Mouse (Mus musculus) myocyte (in vitro differentiated cells): ENCODE measurements around the gene D17H6S53E. TPM values are rescaled to one million over a fixed set of nuclear protein-coding genes. Genes with fewer than 3 reads are reported as not detected.

Experiments used
- H3K27me3 ChIP-seq: one replicate; pipeline ENCODE4 v1.6.1; 2011; ENCODE audit not compliant: control insufficient read depth, insufficient read depth, insufficient read length
- H3K36me3 ChIP-seq: one replicate; pipeline ENCODE4 v1.6.1; 2011; ENCODE audit not compliant: control insufficient read depth, insufficient read depth
- H3K4me2 ChIP-seq: one replicate; pipeline ENCODE4 v1.6.1; 2011; ENCODE audit warnings: low read depth, control low read depth
- H3K4me3 ChIP-seq: one replicate; pipeline ENCODE4 v1.5.1; 2011; ENCODE audit warnings: mild to moderate bottlenecking, control low read depth, moderate library complexity
- H3K79me2 ChIP-seq: one replicate; pipeline ENCODE4 v1.6.1; 2011; ENCODE audit not compliant: control insufficient read depth, insufficient read depth
- H3ac ChIP-seq: one replicate; pipeline ENCODE4 v1.6.1; 2011; ENCODE audit not compliant: control insufficient read depth, insufficient read length
- CEBPB ChIP-seq: IDR thresholded peaks from 2 replicates; pipeline ENCODE4 v1.6.1; 2011; ENCODE audit warnings: mild to moderate bottlenecking, moderate library complexity; ENCODE audit not compliant: poor library complexity, insufficient read depth, severe bottlenecking
- E2F4 ChIP-seq: IDR thresholded peaks from one replicate; pipeline ENCODE4 v1.6.1; 2011; ENCODE audit warnings: mild to moderate bottlenecking, control low read depth, moderate library complexity; ENCODE audit not compliant: insufficient read depth
- MAX ChIP-seq: IDR thresholded peaks from one replicate; pipeline ENCODE4 v1.6.1; 2011; ENCODE audit warnings: low read depth, mild to moderate bottlenecking, control low read depth
- MYOD1 ChIP-seq, 3 experiments: IDR thresholded peaks; one replicate each; pipeline ENCODE4 v1.6.1; 2011; ENCODE audit warnings: control low read depth in 2 of 3, low read depth in 2 of 3, mild to moderate bottlenecking in 2 of 3, moderate library complexity in 1 of 3; ENCODE audit not compliant: insufficient read length in 2 of 3, control insufficient read depth in 1 of 3
- MYOG ChIP-seq, 3 experiments: IDR thresholded peaks; one replicate each; pipeline ENCODE4 v1.6.1; 2011; ENCODE audit warnings: control low read depth in 2 of 3, low read depth in 2 of 3, mild to moderate bottlenecking in 2 of 3; ENCODE audit not compliant: insufficient read length in 2 of 3, control insufficient read depth in 1 of 3, insufficient read depth in 1 of 3
- POLR2A ChIP-seq: IDR thresholded peaks from one replicate; pipeline ENCODE4 v1.6.1; 2011; ENCODE audit warnings: low read depth, mild to moderate bottlenecking, control low read depth, moderate library complexity; ENCODE audit not compliant: insufficient read length
- POLR2AphosphoS2 ChIP-seq: IDR thresholded peaks from one replicate; pipeline ENCODE4 v1.6.1; 2011; ENCODE audit warnings: low read depth, control low read depth; ENCODE audit not compliant: insufficient read length
- REST ChIP-seq: IDR thresholded peaks from one replicate; pipeline ENCODE4 v1.6.1; 2011; ENCODE audit warnings: mild to moderate bottlenecking, control low read depth, moderate library complexity; ENCODE audit not compliant: insufficient read depth, insufficient read length
- SRF ChIP-seq: IDR thresholded peaks from one replicate; pipeline ENCODE4 v1.6.1; 2011; ENCODE audit warnings: low read depth; ENCODE audit not compliant: control insufficient read depth, insufficient read length
- TCF12 ChIP-seq: IDR thresholded peaks from one replicate; pipeline ENCODE4 v1.6.1; 2011; ENCODE audit warnings: mild to moderate bottlenecking, control low read depth; ENCODE audit not compliant: poor library complexity, insufficient read depth, severe bottlenecking
- TCF3 ChIP-seq: IDR thresholded peaks from one replicate; pipeline ENCODE4 v1.6.1; 2011; ENCODE audit warnings: low read depth, control low read depth; ENCODE audit not compliant: insufficient read length
- USF1 ChIP-seq: IDR thresholded peaks from one replicate; pipeline ENCODE4 v1.6.1; 2011; ENCODE audit warnings: low read depth, mild to moderate bottlenecking, control low read depth, moderate library complexity
- polyA plus RNA-seq: library from polyadenylated mRNA; unstranded; fragments of >200 nt; fragmentation: generic; extraction: Trizol; gene quantifications from one replicate; pipeline ENCODE4 v1.2.1, GENCODE M21; 2012; ENCODE audit warnings: missing spikeins

Gene D17H6S53E
- polyA plus RNA-seq = 12.8 TPM

DNA sequence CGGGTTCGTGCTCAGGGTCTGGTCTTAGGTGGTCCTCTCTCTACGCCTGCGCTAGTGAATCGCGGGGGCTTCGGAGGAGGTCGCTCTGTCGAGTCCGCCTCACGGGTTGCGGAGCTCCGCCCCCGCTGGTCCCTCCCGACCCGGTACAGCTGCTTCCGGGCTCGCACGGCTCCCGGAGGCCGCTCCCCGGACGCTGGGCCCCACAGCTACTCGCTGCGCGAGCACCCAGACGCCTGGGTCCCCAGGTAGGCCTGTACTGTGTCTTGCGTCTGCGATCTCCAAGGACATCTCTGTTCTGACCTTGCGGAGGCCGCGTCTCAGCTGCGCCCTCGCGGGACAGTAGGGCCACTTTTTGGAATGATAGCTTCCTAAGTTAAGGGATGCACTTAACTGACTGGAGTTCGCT is at the start of gene D17H6S53E:
D17H6S53E (plus strand) TSS at position 168 of the 406 bp plus-strand sequence.
- peak within 1 kb of the TSS; percentile 27 for H3ac ChIP-seq
- no peaks in the 10 kb centered on the region for H3K27me3 ChIP-seq
- peaks cover 36% of the 10 kb centered on the region for H3K79me2 ChIP-seq
- H3K4me2 ChIP-seq = peak within 1 kb of the TSS; percentile 86
- TF ChIP-seq E2F4 (no peak), REST (no peak), POLR2AphosphoS2 (peak; percentile 77), MYOG (IDR thresholded peaks at IDR 0.05; ENCODE audit: control insufficient read depth in 1 of 3, insufficient read depth in 1 of 3, insufficient read length in 2 of 3, low read depth in 2 of 3) (peak in 2 of 3 experiments; percentile 54 to 68), MYOD1 (IDR thresholded peaks at IDR 0.05; ENCODE audit: control insufficient read depth in 1 of 3, insufficient read length in 2 of 3, low read depth in 2 of 3) (peak in 2 of 3 experiments; percentile 34 to 68), USF1 (no peak), SRF (peak; percentile 15), POLR2A (peak; percentile 86)
- H3K4me3 ChIP-seq = peak within 1 kb of the TSS; percentile 90
- no peaks in the 10 kb centered on the region for H3K36me3 ChIP-seq

DNA sequence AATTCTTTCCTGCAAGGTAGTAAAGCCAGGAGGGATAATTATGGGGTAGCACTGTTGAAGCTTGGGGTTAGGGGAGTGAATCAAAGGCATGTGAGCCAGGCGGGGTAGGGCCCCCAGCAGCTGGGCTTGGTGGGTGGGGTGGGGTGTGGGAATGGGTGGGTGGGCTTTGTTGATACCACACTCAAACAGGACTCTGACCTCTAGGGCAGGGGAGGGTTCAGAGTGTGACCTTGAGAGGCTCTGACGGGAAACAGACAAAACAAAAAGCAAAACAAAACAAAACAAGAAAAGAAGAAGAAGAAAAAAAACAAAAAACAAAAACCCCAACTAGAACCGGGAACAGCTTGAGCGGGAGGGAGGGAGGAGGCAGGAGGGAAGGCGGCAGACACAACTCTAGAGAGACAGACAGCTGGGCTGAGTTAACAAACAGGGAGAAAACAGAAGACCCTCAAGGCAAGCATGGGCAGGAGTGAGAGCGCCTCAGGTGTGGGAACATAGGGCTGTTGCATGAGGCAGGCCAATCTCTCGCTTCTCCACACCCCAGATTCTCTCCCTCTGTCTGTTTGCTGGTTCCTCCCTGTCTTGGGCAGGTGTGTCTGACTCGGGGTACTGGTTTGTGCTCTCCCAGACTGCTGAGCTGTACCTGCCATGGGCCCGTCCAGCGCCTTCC is 49.5 kb upstream of the D17H6S53E start, which contains the start of gene Ly6g6e:
Ly6g6e (plus strand) TSS at position 396 of the 670 bp plus-strand sequence.
- TF ChIP-seq TCF3 = no peak
- no peak for TF ChIP-seq TCF12
- no peak for TF ChIP-seq CEBPB
- TF ChIP-seq MYOG (IDR thresholded peaks at IDR 0.05; ENCODE audit: control insufficient read depth in 1 of 3, insufficient read depth in 1 of 3, insufficient read length in 2 of 3, low read depth in 2 of 3) = no peak
- no peak for TF ChIP-seq REST
- TF ChIP-seq MYOD1 (IDR thresholded peaks at IDR 0.05; ENCODE audit: control insufficient read depth in 1 of 3, insufficient read length in 2 of 3, low read depth in 2 of 3) = no peak
- TF ChIP-seq E2F4 = no peak
- TF ChIP-seq POLR2AphosphoS2 = no peak
- no peak for TF ChIP-seq MAX
- TF ChIP-seq SRF = no peak
- TF ChIP-seq POLR2A = no peak
- no peak for TF ChIP-seq USF1
- H3ac ChIP-seq = no peak within 1 kb of the TSS
- H3K4me3 ChIP-seq = no peak within 1 kb of the TSS
- no peaks in the 10 kb centered on the region for H3K36me3 ChIP-seq
- peaks cover 9% of the 10 kb centered on the region for H3K27me3 ChIP-seq
- H3K79me2 ChIP-seq = no peaks in the 10 kb centered on the region
- H3K4me2 ChIP-seq = no peak within 1 kb of the TSS

DNA sequence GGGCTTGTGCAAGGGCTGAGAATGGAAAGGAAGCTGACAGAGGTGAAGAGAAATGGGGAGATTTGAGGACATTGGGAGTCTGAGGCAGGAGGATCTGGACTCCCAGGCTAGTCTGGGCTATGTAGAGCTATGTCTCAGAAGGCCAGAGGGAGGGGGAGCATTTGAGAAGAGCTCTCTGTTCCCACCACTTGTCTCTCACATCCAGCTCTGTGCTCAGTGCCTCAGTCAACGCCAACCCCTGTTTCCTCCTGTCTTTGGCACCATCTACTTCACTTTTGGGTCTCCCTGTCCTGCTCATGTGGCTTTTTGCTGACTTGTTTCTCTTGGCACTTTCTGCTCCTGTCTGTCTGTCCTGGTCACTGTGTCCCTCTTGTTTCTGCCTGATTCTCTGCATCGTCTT is 48.9 kb upstream of the D17H6S53E start:
- TF ChIP-seq CEBPB (no peak), MYOG (IDR thresholded peaks at IDR 0.05; ENCODE audit: control insufficient read depth in 1 of 3, insufficient read depth in 1 of 3, insufficient read length in 2 of 3, low read depth in 2 of 3) (no peak), E2F4 (no peak), MYOD1 (IDR thresholded peaks at IDR 0.05; ENCODE audit: control insufficient read depth in 1 of 3, insufficient read length in 2 of 3, low read depth in 2 of 3) (no peak), USF1 (no peak), POLR2A (no peak), MAX (no peak), REST (no peak), SRF (no peak), POLR2AphosphoS2 (no peak), TCF12 (no peak), TCF3 (no peak)
- peaks cover 9% of the 10 kb centered on the region for H3K27me3 ChIP-seq
- H3ac ChIP-seq = no peak overlapping the region
- no peaks in the 10 kb centered on the region for H3K79me2 ChIP-seq
- H3K36me3 ChIP-seq = no peaks in the 10 kb centered on the region
- no peak overlapping the region for H3K4me2 ChIP-seq
- H3K4me3 ChIP-seq = no peak overlapping the region

DNA sequence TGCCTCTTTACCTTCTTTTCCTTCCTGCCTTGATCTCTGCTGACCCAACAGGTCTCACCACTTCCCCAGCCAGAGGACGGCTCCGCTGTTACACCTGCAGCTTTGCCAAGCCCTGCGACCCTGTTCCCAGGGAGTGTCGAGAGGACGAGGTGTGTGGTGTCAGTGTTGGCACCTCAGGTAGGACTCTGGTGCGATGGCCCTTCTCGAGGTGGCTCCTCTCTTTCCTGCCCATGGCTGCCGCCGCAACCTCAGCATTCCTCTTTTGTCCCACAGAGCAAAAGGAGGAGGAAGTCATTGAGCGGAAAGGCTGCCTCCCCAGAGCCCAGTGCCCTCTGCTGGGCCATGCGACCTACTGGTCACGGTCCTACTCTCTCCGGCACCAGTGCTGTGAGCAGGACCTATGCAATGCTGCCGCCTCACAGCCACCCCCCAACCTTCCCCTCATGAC is 48.4 kb upstream of the D17H6S53E start, which contains the start of gene Ly6g6d:
Ly6g6d (minus strand) TSS at position 280 of the 448 bp plus-strand sequence.
- no peak within 1 kb of the TSS for H3K4me2 ChIP-seq
- no peak within 1 kb of the TSS for H3K4me3 ChIP-seq
- no peak within 1 kb of the TSS for H3ac ChIP-seq
- H3K36me3 ChIP-seq = no peaks in the 10 kb centered on the region
- H3K79me2 ChIP-seq = no peaks in the 10 kb centered on the region
- H3K27me3 ChIP-seq = peaks cover 11% of the 10 kb centered on the region
- no peak for TF ChIP-seq E2F4
- TF ChIP-seq USF1 = no peak

DNA sequence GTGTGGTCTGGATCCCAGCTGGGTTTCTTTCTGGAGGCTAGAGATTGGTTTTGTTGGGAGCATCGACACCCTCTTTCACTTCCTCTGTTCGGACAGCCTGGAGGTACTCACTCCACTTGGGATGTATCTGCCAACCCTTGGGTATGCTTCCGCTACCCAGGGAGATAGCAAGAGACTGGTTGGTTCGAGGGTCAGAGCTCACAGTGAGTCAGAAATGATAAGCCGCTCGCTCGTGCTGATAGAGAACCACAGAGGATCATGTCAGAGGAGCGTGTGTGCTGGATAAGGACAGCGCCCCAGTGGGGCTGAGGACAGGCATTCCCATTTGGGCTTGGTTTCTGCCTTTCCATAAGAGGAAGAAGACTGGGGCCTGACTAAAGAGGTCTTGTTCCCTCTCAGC is 46.4 kb upstream of the D17H6S53E start:
- no peak overlapping the region for H3K4me2 ChIP-seq
- H3K36me3 ChIP-seq = no peaks in the 10 kb centered on the region
- TF ChIP-seq MYOG (IDR thresholded peaks at IDR 0.05; ENCODE audit: control insufficient read depth in 1 of 3, insufficient read depth in 1 of 3, insufficient read length in 2 of 3, low read depth in 2 of 3) = no peak
- no peak for TF ChIP-seq POLR2AphosphoS2
- no peak for TF ChIP-seq SRF
- no peak for TF ChIP-seq CEBPB
- no peak overlapping the region for H3ac ChIP-seq
- no peak overlapping the region for H3K4me3 ChIP-seq
- peaks cover 20% of the 10 kb centered on the region for H3K27me3 ChIP-seq
- no peaks in the 10 kb centered on the region for H3K79me2 ChIP-seq
